Mouse (Mus musculus) megakaryocyte, embryonic 14.5 days (primary cell): ENCODE results near the gene Aptx.

ENCODE experiments used
- FLI1 ChIP-seq: IDR thresholded peaks from 2 replicates; pipeline ENCODE4 v1.6.1; 2012; ENCODE audit warnings: low read length, inconsistent platforms, mixed read lengths
- GATA1 ChIP-seq: IDR thresholded peaks from 3 replicates; pipeline ENCODE4 v1.6.1; 2012; ENCODE audit warnings: mixed read lengths, low read length, inconsistent platforms, borderline replicate concordance

DNA sequence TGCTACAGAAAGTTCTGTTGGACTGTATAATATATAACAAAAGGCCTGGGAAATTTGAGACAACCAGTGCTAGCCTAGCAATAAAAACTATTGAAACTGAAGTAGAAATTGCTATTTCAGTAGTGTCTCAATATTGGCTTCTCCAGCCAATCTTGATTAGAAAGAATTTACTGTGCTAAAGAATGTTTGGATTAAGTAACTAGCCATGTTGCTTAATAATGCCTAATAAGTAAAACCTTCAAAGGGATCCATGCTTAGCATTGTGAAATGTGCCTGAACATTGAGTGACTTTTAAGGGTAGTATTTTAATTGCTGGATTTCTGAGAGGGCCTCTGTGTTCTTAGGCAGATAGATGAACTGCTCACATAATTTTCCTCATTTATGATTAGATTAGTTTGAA is 22.6 kb upstream of the Aptx start:
- TF ChIP-seq GATA1: no peak
- no peak for TF ChIP-seq FLI1
